Mouse (Mus musculus): ENCODE measurements around the gene Rtn4r.
"Not testable (repeated sequence)": the region's sequence is repeated elsewhere in the genome, so short reads cannot be mapped to it uniquely, and the experiment has no call there.

Rtn4r gene

GRCm38 (mm10) chr16:18187221-18187620 is 59.8 kb downstream of the Rtn4r start:
- DNase-seq (ENCODE audit: extremely low spot score, low read depth, low spot score): no peak

GRCm38 (mm10) chr16:18191006-18191405 is 63.6 kb downstream of the Rtn4r start:
- no peak for DNase-seq (ENCODE audit: extremely low spot score, low read depth, low spot score)

GRCm38 (mm10) chr16:18194208-18194985 is 67.0 kb downstream of the Rtn4r start:
- no peak for DNase-seq (ENCODE audit: extremely low spot score, low read depth, low spot score)

- DNase-seq (ENCODE audit: extremely low spot score, low read depth, low spot score): no peak
Observed at GRCm38 (mm10) chr16:18195068-18195467, 67.6 kb downstream of the Rtn4r start.

DNA sequence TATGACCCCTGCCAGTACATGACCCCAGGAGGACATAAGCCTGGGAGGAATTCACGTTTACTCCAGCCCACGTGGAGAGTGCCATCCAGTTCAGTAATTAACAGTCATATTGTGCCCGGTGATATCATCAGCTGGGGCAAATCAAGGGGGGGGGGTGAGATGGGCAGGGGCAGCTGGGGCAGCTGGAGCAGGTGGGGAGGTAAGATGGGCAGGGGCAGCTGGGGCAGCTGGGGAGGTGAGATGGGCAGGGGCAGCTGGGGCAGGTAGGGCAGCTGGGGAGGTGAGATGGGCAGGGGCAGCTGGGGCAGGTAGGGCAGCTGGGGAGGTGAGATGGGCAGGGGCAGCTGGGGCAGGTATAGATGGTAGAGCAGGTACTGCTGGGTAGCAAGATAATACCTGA is 68.1 kb downstream of the Rtn4r start:
- not testable (repeated sequence) for DNase-seq (ENCODE audit: extremely low spot score, low read depth, low spot score)

GRCm38 (mm10) chr16:18197881-18198280 is 70.4 kb downstream of the Rtn4r start:
- no peak for DNase-seq (ENCODE audit: extremely low spot score, low read depth, low spot score)

DNA sequence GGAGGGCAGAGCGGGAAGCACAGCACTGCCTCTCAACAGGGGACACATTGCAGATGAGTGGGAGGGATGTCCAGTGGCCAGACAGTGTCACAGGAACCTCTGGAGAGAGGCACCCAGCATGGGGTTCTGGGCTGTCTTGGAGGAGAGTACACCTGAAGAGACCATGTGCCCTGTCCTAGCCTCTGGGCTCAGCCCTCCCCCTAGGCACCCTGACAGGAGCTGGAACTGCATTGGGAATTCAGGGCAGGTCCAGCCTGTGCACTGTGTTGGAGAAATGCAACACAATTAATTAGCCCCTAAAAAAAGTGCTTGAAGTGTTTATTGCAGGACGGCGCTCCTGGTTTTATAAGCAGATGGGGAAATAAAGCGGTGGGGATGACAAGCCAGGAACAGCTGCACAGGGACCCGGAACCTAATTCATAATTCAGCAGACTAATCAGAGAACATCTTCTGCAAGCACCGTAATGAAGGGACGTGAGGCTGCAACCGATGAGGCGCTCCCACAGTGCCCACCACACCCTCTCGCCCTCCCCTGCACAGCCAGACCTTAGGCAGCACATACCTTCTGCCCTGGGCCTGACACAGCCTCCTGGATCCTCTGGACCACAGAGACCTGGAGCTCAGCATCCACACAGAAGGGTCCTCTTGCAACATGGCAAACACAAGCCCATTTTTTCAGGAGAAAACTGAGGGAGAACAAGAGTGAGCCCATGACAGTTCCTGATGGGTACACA is 71.1 kb downstream of the Rtn4r start:
- no peak for DNase-seq (ENCODE audit: extremely low spot score, low read depth, low spot score)

DNA sequence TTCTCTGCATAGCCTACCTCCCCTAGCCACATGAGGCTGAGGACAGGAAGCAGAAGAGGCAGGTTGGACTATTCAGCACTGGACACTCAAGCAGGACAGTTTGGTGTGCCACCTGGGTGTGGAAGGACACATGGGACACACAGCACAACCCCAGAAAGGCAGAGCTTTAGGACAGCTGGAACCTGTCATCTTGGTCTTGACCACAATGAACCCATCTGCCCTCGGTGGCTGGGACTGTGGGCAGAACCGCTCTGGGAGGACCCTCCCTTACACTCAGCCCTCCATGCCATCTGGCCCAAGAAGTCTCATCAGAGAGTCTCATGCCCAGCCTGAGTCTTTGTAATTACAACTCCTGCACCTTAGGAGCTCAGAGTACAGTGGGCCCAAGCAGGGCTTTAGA is 72.6 kb downstream of the Rtn4r start:
- DNase-seq (ENCODE audit: extremely low spot score, low read depth, low spot score): no peak

DNA sequence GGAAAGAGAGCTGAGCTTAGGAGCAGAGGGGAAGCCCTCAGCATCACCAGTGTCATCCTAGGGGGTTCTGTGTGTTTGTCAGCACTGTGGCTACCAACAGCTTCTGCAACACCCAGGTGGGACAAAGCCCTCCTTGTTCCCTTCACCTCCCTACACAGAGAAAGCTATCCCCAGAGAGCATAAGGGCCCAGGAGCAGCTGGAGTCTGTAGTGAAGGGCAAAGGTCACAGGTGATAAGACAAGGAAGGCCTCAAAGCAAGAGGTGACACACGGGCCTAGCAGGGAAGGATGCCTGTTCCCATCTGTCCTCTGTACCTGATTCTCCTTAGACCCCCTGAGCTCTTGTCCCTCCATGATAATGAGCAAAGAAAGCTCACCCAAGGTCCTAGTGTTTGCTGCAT is 74.2 kb downstream of the Rtn4r start:
- no peak for DNase-seq (ENCODE audit: extremely low spot score, low read depth, low spot score)

All from hindlimb bud, embryonic 11.5 days (tissue).